Mouse (Mus musculus) heart, postnatal 0 days (tissue): Measurements from ENCODE around the gene Serpinf1.

Experiments used
- CTCF ChIP-seq: IDR thresholded peaks from 2 replicates; pipeline ENCODE4 v1.5.1; 2016; ENCODE audit warnings: antibody characterized with exemption, control low read depth, low read depth
- EP300 ChIP-seq: IDR thresholded peaks from 2 replicates; pipeline ENCODE4 v1.6.1; 2016; ENCODE audit warnings: antibody characterized with exemption, low read depth

DNA sequence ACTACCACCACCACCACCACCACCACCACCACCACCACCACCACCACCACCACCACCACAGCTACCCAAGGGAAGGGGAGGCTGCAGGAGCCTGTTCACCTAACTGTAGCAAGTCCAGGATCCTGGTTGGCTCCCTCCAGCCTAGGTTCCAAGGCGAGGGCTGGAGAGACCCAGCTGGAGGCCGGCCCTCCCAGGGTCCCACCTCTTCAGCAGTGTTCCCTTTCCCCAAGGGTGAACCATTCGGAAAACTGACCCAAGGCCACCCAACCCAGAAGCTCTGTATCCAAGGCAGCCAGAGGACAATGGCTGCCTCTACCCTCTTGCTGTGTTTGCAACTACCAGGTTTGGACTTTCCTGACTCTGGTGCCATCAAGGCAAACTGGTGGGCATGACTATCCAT is 17.4 kb upstream of the Serpinf1 start:
- TF ChIP-seq CTCF (no peak), EP300 (no peak)
